Mouse (Mus musculus) erythroid progenitor cell, adult 5-6 weeks (primary cell): ENCODE data around the gene Gabarap. TPM values are rescaled to one million over a fixed set of nuclear protein-coding genes. Genes with fewer than 3 reads are reported as not detected.
A peak's percentile ranks its signal among the peaks of the same experiment; 100 is the strongest.
"Not testable (repeated sequence)": the region's sequence is repeated elsewhere in the genome, so short reads cannot be mapped to it uniquely, and the experiment has no call there.

ENCODE experiments used
- ATAC-seq: replicated peaks from 2 replicates; pipeline ENCODE4 v1.8.0; 2016; ENCODE audit warnings: moderate number of reproducible peaks, mild to moderate bottlenecking, moderate TSS enrichment, inconsistent platforms; ENCODE audit not compliant: poor library complexity, low FRiP score, severe bottlenecking
- total RNA-seq, 2 experiments: library from RNA; stranded (forward) in 1 of 2; stranded (reverse) in 1 of 2; fragments of 150-400 nt in 1 of 2; fragments of 186-747, 209-891 nt in 1 of 2; gene quantifications; 2 replicates each; pipeline versions ENCODE4 v1.2.3 to v1.2.4; 2015 to 2017; ENCODE audit warnings: low replicate concordance in 2 of 2

The Gabarap gene
- total RNA-seq, 2 experiments from 2014 or later: 239 to 393 TPM

DNA sequence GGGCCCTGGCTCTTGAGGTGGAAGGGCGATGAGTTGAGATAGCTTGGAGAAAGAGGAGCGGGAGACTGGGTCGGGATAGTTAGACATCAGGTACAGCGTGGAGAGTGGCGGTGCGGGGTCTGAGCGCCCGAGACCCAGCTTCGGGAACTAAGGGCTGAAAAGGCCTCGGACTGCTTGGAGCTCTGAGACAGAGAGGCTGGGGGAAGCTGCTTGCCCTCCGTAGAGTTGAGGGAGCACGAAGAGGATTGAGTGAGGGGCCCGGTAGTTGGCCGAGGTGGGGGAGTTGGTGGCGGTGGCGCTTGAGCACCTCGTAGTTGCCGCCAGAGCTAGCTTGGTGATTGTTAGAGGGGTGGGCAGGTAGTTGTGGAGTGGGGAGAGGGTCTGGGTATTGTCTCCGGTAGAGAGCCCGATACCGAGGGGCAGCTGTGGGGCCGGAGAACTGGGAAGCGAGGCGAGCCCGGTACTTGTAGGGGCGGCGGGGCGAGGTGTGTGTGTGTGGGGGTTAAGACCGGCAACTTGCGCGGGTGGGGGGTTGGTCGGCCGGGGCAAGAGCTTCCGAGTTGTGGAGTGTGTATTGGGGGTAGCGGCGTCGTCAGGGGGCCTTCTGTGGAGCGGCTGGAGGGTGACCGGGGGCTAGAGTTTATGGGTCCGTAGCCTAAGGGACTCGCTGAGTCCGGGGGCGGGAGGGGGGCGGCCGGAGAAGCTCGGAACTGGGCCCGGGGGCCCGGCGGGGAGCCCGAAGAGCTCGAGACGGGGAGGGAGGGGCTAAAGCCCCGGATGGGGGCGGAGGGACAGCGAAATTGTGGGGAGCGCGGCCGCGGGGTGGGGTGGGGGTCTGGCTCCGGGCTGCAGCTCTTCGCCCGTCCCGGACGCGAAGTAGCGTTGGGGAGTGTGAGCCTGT lies 5.5 kb downstream of the Gabarap start:
- ATAC-seq: no peak

DNA sequence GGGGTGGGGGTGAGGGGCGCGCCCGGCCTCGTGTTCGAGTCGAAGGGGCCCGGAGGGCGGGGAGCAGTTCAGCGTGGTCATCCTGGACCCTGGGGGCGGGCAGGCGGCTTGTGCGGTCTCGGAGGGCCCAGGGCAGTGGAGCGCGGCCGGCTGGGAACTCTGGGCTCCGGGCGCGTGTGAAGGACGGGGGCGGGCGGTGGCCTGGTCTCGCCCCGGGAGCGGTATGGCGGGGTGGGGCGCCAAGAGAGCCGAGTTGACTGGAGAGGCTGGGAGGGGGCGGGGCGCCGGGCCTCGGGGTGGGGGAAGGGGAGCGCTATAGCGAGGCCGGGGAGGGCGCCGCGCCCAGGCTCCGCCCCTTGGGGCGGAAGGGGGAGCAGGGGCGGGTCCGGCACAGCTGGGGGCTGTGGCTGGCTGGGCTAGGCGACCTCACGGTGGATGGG lies 6.1 kb downstream of the Gabarap start:
- peak; percentile 52 for ATAC-seq

- no peak for ATAC-seq
Measured at GRCm38 (mm10) chr11:69998567-69999491, 7.9 kb downstream of the Gabarap start.

- no peak for ATAC-seq
Measured at GRCm38 (mm10) chr11:69999666-70000065, 8.7 kb downstream of the Gabarap start.

DNA sequence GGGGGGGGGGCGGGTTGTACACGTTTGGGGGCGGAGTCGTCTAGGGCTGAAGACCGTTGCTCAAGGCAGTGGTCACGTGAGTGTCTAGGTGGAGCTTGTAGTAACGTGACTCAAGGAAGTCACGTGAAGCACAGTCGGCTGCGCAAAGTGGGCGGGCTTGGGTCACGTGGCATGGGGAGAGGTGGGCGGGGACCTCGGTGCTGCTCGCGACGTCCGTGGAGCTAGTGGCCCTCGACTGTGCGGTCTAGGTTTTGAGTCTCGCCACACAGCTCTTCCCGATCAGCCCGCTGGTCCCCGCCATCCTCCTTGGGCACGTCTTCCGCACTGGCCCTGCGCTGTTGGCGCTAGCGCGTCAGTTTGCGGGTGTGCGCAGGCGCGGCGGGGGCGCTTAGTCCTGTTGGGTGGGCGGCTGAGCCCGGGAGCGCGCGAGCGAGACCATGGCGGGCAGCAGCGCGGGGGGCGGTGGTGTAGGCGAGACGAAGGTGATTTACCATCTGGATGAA lies 9.5 kb downstream of the Gabarap start, which contains the start of gene Dvl2:
Gene Dvl2 (plus strand): TSS at position 200 of the 503 bp plus-strand sequence.
- peak; percentile 65 for ATAC-seq

DNA sequence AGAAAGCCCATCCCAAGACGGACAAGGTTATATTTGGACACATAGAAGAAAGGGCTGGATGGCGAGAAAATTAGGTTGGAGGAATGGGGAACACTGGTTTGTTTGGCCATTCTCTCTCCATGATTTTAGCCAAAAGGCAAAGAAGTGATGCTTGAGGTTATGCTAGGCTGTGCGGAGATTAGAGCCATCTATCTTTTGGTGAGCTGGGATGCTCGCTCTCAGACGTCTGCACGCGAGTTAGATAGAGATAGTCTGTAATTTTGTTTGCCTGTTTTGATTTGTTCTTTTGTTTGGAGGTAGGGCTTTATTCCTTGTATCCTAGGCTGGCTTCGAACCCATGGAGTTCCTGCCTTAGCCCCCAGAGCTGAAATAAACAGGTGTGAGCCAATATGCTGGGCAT lies 10.2 kb downstream of the Gabarap start:
- ATAC-seq: no peak

DNA sequence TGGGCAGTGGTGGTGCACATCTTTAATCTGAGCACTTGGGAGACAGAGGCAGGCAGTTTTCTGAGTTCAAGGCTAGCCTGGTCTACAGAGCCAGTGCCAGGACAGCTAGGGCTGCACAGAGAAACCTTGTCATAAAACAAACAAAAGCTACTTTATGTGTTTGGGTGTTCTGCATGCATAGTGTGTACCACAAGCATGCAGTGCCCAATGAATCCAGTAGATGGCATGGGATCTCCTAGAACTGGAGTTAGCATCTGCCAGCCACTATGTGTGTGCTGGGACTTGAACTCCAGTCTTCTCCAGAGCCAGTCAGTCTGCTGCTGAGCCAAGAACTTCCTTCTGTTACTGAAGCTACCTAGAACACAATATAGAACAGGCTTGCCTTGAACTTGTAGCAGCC lies 10.9 kb downstream of the Gabarap start:
- 0 out of 2 replicates have a peak, but pooled peaks have one; percentile 25 for ATAC-seq

DNA sequence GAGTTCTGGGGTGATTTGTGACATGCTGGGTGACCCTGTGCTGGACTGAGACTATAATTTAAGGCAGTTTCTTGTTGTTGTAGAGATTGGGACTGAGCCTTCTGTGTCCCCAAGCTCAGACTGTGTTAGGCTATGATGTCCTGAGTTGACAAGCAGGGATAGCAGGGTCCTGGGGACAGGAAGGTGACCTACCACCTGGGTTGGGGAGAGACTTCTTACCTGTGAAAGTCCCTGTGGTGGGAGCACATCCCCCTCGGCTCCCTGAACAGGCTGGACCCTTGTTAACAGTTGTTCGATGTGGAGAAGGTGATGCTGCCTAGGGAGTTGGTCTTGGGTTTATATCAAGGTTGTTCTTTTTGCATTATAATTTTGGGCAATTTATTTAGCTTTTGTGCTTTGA lies 11.5 kb downstream of the Gabarap start:
- ATAC-seq: no peak

DNA sequence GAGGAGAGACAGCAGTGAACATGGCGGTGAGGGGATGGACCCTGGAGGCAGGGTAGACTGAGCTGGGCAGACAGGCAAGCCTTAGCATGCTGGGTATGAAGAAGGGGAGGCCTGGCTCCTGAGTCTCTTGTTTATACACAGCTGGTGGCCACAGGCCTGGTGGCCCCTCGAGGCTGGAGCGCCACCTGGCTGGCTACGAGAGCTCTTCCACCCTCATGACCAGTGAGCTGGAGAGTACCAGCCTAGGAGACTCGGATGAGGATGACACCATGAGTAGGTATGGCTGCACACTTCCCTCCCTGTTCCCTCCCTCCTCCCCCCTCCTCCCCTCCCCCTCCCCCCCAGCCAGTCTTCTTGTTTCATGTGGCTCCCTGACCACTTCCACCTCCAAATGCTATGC lies 14.6 kb downstream of the Gabarap start:
- ATAC-seq: peak; percentile 27; the same call in 1 of the 2 replicates

DNA sequence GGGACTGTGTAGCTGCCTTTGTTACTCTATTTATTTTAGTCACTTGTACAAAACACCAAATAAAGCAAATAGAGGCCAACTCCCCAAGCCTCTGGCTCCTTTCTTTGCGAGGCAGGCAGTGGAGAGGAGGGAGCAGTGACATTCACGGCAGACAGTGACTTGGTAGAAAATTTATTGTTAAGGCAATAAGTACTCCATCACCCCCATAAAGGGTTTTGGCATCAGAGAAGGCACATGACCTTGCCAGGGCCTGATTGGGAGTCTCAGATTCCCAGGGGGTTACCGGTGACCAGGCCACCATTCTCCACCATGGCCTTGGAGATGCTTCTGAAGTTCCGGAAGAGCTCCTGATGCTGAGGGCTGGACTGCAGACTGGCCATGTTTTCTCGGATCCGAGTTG lies 19.1 kb downstream of the Gabarap start:
- ATAC-seq: no peak

GRCm38 (mm10) chr11:70010548-70010947 lies 19.6 kb downstream of the Gabarap start:
- no peak for ATAC-seq

DNA sequence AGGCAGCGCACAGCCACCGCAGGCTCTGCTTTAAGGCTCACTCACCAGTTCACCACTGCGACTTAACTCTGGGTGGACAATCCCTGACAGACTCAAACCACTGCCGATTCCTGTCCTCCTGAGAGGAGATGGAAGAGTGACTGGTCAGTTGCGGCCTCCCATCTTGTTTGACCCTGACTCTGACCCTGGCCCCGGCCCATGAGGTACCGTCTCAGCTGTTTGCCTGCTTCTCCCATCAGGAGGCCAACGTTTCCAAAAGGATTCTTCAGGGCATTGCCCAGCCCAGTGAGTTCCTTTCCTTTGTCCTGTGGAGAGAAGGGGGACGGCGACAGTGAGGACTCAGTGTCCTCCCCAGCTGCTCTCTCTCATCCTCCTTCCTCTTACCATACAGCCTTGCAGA lies 20.0 kb downstream of the Gabarap start:
- ATAC-seq: no peak

DNA sequence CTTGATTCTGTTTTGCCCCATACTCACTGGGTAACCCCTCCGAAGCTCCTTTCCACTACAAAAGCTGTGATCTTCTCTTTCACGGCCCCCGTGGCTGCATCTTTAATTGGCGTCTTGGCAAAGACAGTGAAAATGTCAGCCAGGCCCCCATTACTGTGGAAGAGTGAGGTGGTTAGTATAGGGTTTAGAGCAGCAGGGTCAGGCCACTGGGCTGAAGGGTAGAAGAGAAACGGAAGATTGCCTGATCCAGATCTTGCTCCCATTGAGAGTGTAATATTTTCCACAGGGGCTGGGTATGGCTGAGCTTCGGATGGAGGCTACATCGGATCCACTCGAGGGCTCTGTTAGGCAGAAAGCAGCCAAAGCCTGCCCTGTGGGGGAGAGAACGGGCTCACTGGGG lies 22.0 kb downstream of the Gabarap start:
- no peak for ATAC-seq

- no peak for ATAC-seq
Measured at GRCm38 (mm10) chr11:70013408-70013807, 22.5 kb downstream of the Gabarap start.

- ATAC-seq: no peak
Measured at GRCm38 (mm10) chr11:70014051-70014450, 23.1 kb downstream of the Gabarap start.

- ATAC-seq: peak; percentile 95
Measured at GRCm38 (mm10) chr11:70014880-70015558, 24.1 kb downstream of the Gabarap start, which contains the start of gene Acadvl. Gene Acadvl, minus strand, starts transcription at chr11:70015411.

- ATAC-seq: no peak
Measured at GRCm38 (mm10) chr11:70015677-70016076, 24.7 kb downstream of the Gabarap start.

DNA sequence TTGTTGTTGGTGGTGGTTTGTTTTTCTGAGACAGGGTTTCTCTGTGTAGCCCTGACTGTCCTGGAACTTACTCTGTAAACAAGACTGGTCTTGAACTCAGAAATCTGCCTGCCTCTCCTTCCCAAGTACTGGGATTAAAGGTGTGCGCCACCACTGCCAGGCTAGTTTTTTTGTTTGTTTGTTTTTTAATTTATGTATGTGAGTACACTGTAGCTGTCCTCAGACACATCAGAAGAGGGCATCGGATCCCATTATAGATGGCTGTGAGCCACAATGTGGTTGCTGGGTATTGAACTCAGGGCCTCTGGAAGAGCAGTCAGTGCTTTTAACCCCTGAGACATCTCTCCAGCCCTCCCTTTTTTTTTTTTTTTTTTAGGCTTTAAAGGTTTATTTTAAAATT lies 25.2 kb downstream of the Gabarap start:
- not testable (repeated sequence) for ATAC-seq

DNA sequence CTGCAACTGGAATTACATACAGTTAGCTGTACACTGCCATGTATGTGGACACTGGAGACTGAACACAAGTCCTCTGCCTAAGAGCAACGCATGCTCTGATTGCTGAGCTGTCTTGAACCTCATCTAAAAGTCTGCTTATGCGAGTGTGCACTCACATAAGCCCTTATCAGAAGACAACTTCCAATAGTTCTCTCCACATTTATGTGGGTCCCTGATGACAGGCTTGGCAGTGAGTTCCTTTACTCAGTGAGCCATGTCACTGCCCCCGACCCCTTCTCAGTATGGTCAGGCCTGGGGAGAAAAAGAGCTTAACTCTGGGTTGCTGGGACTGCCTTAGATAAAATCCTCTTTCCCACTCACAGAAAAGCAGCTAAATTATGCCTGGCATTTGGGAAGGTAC lies 25.7 kb downstream of the Gabarap start, which contains the start of gene Dlg4:
Gene Dlg4 (plus strand): TSS at position 274 of the 400 bp plus-strand sequence.
- ATAC-seq: no peak
